Mouse (Mus musculus) urinary bladder, postnatal 25 days (tissue): ENCODE measurements at regions not wholly inside any gene's neighbourhood (a gene's known extent, or its start where the extent isn't known, plus 50 kb on each side); places are given as distances from the start of the nearest gene placed in this dataset.

Experiments used
- DNase-seq: peaks from one replicate; pipeline ENCODE4 v3.0.0; 2022; ENCODE audit warnings: low spot score

DNA sequence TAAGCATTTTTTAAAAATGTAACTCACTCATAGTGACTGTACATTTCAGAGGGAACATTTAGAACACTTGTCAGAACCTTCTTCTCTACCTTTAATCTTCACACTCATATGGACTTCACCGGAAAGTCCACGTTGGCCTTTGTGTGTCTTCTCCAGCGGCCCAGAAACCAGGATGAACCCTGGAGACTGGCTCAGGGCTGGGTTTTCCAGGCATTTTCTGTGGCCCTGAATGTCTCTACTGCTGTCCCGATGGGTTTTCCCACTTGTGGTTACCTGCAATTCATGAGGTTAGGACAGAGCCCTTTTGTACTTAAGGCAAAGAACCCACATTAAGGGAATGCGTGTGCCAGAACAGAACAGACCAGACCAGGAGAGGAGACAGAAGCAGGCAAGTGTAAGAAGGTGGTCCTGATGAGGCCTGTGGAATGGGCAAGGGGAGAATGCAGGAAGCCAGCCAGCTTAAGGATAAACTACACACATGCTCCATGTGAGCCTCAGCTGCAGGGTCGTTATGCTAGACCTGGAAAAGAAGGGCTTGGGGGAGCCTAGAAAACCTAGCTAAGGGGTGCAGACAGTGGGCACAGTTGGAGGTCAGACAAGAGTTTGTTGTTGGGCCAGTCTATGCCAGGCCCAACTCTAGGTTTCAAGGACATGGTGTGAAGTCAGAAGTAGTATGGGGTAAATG lies 94.8 kb downstream of the Snx19 start:
- DNase-seq: no peak

DNA sequence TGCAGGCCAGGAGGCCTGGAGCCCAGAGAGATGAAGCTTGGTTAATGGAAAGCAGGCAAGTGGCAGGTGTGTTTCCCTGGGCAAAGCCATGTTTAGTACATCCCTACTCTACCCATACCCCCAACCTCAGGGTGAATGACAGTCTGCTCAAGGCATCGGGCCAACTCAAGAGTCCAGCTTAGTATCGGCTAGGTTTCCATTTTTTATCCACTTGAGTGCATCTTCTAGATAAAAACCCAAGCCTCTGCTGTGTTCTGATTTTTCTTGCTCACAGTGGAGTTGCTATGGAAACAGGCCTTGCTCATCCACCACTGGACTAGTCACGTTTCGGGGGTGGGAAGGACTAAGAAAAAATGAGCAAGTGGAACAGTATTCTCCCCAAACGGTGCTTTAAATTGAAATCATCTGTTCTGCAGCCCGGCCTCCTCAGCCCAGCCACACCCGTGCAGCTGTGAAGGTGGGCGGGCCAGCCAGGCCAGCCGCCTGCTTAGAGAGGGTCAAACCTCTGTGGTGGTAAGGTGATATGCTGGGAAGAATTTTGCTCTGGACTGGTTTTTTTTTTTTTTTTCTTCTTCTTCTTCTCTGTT lies 94.0 kb downstream of the Snx19 start:
- DNase-seq: no peak

- DNase-seq: no peak
Observed at GRCm38 (mm10) chr9:30520116-30520515, 93.2 kb downstream of the Snx19 start.

GRCm38 (mm10) chr9:30519231-30519630 lies 92.3 kb downstream of the Snx19 start:
- no peak for DNase-seq
